Mouse (Mus musculus) gastrocnemius, postnatal 14 days (tissue): ENCODE results near the gene Gm11020. TPM values are rescaled to one million over a fixed set of nuclear protein-coding genes. Genes with fewer than 3 reads are reported as not detected.

Experiments used
- total RNA-seq, 2 experiments: library from RNA; stranded (reverse); gene quantifications; 2 replicates each; pipeline ENCODE4 v1.2.3; 2021

Gm11020 gene
- total RNA-seq, 2 experiments from 2014 or later: not detected

Other genes starting within 250 kb of the Gm11020 start
- 100 to 1,000 TPM; 134 to 136 TPM for gene Cdh5, start 219.9 kb upstream of the Gm11020 start, total RNA-seq
- under 1 TPM; 0.53 to 0.90 TPM for gene Bean1, start 151.1 kb upstream of the Gm11020 start, total RNA-seq
- 1 to 10 TPM; 3.7 to 4.7 TPM for gene Tk2, start 73.0 kb upstream of the Gm11020 start, total RNA-seq
- gene Cklf, start 70.7 kb upstream of the Gm11020 start, total RNA-seq: 1 to 10 TPM; 3.5 to 5.0 TPM
- not detected for gene Cmtm2a, start 28.4 kb upstream of the Gm11020 start, total RNA-seq
- not detected for gene Gm45711, start 11.5 kb upstream of the Gm11020 start, total RNA-seq
- not detected for gene Cmtm1, start 11.4 kb upstream of the Gm11020 start, total RNA-seq
- gene Cmtm2b, start 663 bp downstream of the Gm11020 start, total RNA-seq: not detected
- 10 to 100 TPM; 15.2 to 21.7 TPM for gene Cmtm3, start 17.8 kb downstream of the Gm11020 start, total RNA-seq
- gene Cmtm4, start 74.2 kb downstream of the Gm11020 start, total RNA-seq: 1 to 10 TPM; 4.7 to 4.8 TPM
- 100 to 1,000 TPM in 1 of 2 experiments, 10 to 100 TPM in 1; 99.3 to 104 TPM for gene Dync1li2, start 121.5 kb downstream of the Gm11020 start, total RNA-seq
- gene Terb1, start 188.3 kb downstream of the Gm11020 start, total RNA-seq: under 1 TPM in 1 of 2 experiments, not detected in 1; 0.06 TPM
- 10 to 100 TPM; 20.4 to 24.5 TPM for gene Nae1, start 213.1 kb downstream of the Gm11020 start, total RNA-seq
- 1 to 10 TPM; 1.0 to 1.1 TPM for gene Car7, start 213.1 kb downstream of the Gm11020 start, total RNA-seq